Mouse (Mus musculus) forebrain, postnatal 0 days (tissue): Measurements from ENCODE around the gene Cadm2. TPM values are rescaled to one million over a fixed set of nuclear protein-coding genes. Genes with fewer than 3 reads are reported as not detected.
A peak's percentile ranks its signal among the peaks of the same experiment; 100 is the strongest.

ENCODE experiments used
- ATAC-seq: fragments of 200-750 bp; cut with Nextera tagmentation; 2 replicates; pipeline ENCODE4 v1.8.0; 2017; ENCODE audit warnings: mild to moderate bottlenecking, moderate library complexity
- DNase-seq: peaks from one replicate; pipeline ENCODE4 v3.0.0-alpha.2; 2015
- H3K27ac ChIP-seq: fragments of 300-500 bp; sonication (generic); 2 replicates; pipeline ENCODE4 v1.5.1; 2014; ENCODE audit warnings: low read depth, mild to moderate bottlenecking, antibody characterized with exemption, low read length, moderate library complexity, mixed read lengths
- H3K27me3 ChIP-seq: fragments of 300-500 bp; sonication (generic); 2 replicates; pipeline ENCODE4 v1.6.1; 2014; ENCODE audit warnings: mild to moderate bottlenecking, low read length, mixed read lengths; ENCODE audit not compliant: insufficient read depth
- H3K36me3 ChIP-seq: fragments of 300-500 bp; sonication (generic); 2 replicates; pipeline ENCODE4 v1.6.1; 2014; ENCODE audit warnings: mild to moderate bottlenecking, moderate library complexity; ENCODE audit not compliant: insufficient read depth
- H3K4me1 ChIP-seq: fragments of 300-500 bp; sonication (generic); 2 replicates; pipeline ENCODE4 v1.6.1; 2014; ENCODE audit warnings: antibody characterized with exemption; ENCODE audit not compliant: insufficient read depth
- H3K4me2 ChIP-seq: fragments of 300-500 bp; sonication (generic); 2 replicates; pipeline ENCODE4 v1.6.1; 2014; ENCODE audit warnings: low read depth, mild to moderate bottlenecking, moderate library complexity
- H3K4me3 ChIP-seq: fragments of 300-500 bp; sonication (generic); 2 replicates; pipeline ENCODE4 v1.5.1; 2014; ENCODE audit warnings: low read depth, low read length, mixed read lengths
- H3K9ac ChIP-seq: fragments of 300-500 bp; sonication (generic); 2 replicates; pipeline ENCODE4 v1.6.1; 2014; ENCODE audit warnings: mild to moderate bottlenecking
- H3K9me3 ChIP-seq: fragments of 300-500 bp; sonication (generic); 2 replicates; pipeline ENCODE4 v1.6.1; 2016; ENCODE audit warnings: low read length
- CTCF ChIP-seq: sonication (generic); IDR thresholded peaks from 2 replicates; pipeline ENCODE4 v1.5.1; 2016; ENCODE audit warnings: antibody characterized with exemption, control low read depth, low read depth
- WGBS: fragments of 180-500 bp; shearing (Covaris S2); extraction: QIAGEN DNeasy Blood & Tissue Kit; methylation state at CpG from one replicate; pipeline ENCODE4 v1.1.7; 2014; 5-methylcytosine and 5-hydroxymethylcytosine counted together
- polyA plus RNA-seq: library from polyadenylated mRNA; unstranded; fragments of >200 nt; fragmentation: Nextera tagmentation; extraction: Ambion mirVana; gene quantifications from 2 replicates; pipeline ENCODE4 v1.2.1, GENCODE M21; 2015
- total RNA-seq: library from RNA; depleted of rRNA; stranded (reverse); fragments of >200 nt; gene quantifications from 2 replicates; pipeline ENCODE4 v1.2.3, GENCODE M21; 2014

The Cadm2 gene
- total and polyA plus RNA-seq, 2 experiments from 2014 or later = 58.9 to 63.3 TPM

DNA sequence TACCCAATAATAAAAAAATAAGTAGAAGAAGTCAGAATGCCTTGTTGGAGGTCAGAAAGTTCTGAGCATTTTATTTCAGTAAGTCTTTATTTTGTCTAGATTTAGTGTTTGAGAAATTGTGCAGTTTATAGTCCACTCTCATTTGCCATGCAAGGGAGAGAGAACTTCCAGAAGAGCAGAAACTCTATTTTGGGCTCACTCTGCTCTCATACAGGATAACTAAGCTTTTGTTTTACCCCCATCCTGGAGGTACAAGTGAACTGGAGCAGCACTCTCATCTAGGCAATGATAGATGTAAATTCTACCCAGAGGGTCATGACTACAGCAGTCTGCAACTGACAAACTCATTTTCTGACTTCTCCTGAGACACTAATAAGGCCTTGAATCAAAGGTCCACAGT is 925.9 kb downstream of the Cadm2 start:
- H3K27ac ChIP-seq = no peak overlapping the region
- no peak for TF ChIP-seq CTCF
- no peaks in the 10 kb centered on the region for H3K9me3 ChIP-seq
- peak; percentile 1 for DNase-seq
- H3K4me3 ChIP-seq = no peak overlapping the region
- no peaks in the 10 kb centered on the region for H3K36me3 ChIP-seq
- no peaks in the 10 kb centered on the region for H3K4me1 ChIP-seq
- no peak overlapping the region for H3K4me2 ChIP-seq
- ATAC-seq = no peak
- H3K27me3 ChIP-seq = no peaks in the 10 kb centered on the region
- H3K9ac ChIP-seq = no peak overlapping the region

DNA sequence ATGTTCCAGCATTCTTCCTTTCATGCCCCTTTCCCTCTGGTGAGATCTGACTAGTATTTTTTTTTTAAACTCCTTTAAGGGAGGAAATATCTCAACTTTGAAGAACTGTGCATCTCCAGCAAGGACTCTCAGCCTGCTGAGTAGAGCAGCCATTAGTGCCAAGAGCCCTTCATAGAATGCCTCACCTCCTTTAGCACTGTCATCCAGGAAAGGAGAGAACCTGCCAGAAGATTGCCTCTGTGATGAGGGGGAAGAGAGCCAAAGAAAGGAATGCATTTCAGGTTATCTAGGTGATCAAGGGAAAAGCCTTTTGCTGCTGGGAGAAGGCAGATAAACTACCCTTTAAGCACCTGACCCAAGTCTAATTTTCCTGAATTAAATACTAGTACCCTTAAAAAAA is 943.5 kb downstream of the Cadm2 start:
- Histone ChIP-seq H3K4me3 (no peak overlapping the region), H3K4me2 (no peak overlapping the region), H3K4me1 (no peaks in the 10 kb centered on the region), H3K27ac (no peak overlapping the region), H3K9me3 (no peaks in the 10 kb centered on the region), H3K27me3 (no peaks in the 10 kb centered on the region), H3K9ac (no peak overlapping the region), H3K36me3 (no peaks in the 10 kb centered on the region)
- no peak for TF ChIP-seq CTCF
- DNase-seq = no peak
- no peak for ATAC-seq

DNA sequence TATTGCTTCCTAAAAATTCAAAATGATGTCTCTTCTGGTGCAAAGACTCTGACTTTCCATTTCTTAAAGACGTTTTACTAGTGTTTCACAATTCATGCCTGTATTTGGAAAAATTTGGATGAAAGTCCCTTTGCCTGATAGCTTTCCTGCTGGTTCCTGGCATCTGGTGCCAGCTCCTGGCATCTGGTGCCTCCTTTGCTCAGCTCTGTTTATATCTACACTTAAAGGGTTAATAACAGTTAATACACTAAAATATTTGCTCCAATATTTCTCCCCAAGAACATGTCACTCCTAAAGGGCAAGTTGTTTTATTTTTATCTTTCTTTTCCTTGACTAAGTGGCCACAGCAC is 969.7 kb downstream of the Cadm2 start:
- no peaks in the 10 kb centered on the region for H3K27me3 ChIP-seq
- H3K4me2 ChIP-seq = no peak overlapping the region
- ATAC-seq (no peak), DNase-seq (no peak)
- no peak overlapping the region for H3K27ac ChIP-seq
- 45% methylated on average over 1 of the region's 1 CpGs for WGBS
- TF ChIP-seq CTCF = no peak
- H3K4me1 ChIP-seq = no peaks in the 10 kb centered on the region; the same call in 1 of the 2 replicates
- H3K9ac ChIP-seq = no peak overlapping the region
- H3K36me3 ChIP-seq = no peaks in the 10 kb centered on the region
- H3K9me3 ChIP-seq = no peaks in the 10 kb centered on the region
- H3K4me3 ChIP-seq = no peak overlapping the region

DNA sequence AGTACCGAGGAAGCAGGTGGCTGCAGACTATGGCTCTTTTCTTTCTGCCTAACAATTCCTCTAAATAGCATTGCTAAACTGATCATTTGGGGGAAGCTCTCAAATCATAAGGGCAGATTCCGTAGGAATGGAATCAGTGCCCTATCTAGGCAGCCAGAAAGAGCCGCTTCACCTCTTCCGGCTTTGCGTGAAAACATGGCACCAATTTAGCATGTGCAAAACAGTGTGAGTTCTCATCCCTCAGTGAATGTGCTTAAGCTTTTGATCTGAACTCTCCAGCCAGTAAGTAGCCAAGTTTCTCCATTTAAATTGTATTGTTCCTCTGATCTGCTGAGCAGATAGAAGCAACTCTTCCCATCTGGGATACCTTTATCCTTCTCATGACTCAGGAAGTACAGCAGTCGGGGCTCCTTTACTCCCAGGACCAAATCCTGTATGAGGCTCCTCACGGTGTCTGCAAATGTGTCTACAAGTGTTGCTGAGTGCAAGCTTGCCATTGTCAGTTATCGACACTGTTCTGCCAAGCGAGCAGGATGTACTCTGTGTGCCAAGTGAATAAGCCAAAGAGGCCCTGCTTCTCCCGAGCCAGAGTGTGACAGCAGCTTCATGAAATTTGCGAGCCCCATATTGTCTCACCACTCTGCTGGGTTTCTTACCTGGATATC is 970.2 kb downstream of the Cadm2 start:
- DNase-seq = peak; percentile 66
- H3K27ac ChIP-seq = no peak overlapping the region
- no peaks in the 10 kb centered on the region for H3K36me3 ChIP-seq
- H3K4me2 ChIP-seq = no peak overlapping the region
- H3K9ac ChIP-seq = no peak overlapping the region
- no peak overlapping the region for H3K4me3 ChIP-seq
- TF ChIP-seq CTCF = no peak
- H3K4me1 ChIP-seq = no peaks in the 10 kb centered on the region; the same call in 1 of the 2 replicates
- H3K9me3 ChIP-seq = no peaks in the 10 kb centered on the region
- H3K27me3 ChIP-seq = no peaks in the 10 kb centered on the region
- 55% methylated on average over 11 of the region's 11 CpGs for WGBS
- ATAC-seq = peak; percentile 93

DNA sequence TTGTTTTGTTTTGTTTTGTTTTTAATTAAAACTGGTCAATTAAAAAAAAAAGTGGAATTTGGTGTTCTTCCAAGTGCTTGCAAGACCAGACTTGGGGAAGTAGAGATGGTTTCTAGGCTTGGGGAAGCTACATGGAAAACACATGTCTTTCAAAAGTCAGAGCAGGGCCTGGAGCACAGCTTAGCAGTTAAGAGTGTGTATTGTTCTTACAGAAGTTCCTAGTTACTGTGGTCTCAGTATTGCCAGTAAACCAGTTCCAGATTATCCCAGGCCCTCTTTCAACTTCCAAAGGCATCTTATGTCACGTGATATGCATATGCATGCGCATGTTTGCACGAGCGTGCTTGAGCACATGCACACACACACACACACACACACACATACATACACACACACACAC is 972.9 kb downstream of the Cadm2 start:
- Histone ChIP-seq H3K4me1 (no peaks in the 10 kb centered on the region; the same call in 1 of the 2 replicates), H3K9ac (no peak overlapping the region), H3K4me2 (no peak overlapping the region), H3K36me3 (no peaks in the 10 kb centered on the region), H3K9me3 (no peaks in the 10 kb centered on the region), H3K27ac (no peak overlapping the region), H3K4me3 (no peak overlapping the region), H3K27me3 (no peaks in the 10 kb centered on the region)
- ATAC-seq = no peak
- TF ChIP-seq CTCF = no peak
- WGBS = 80% methylated on average over 4 of the region's 4 CpGs
- DNase-seq = no peak

DNA sequence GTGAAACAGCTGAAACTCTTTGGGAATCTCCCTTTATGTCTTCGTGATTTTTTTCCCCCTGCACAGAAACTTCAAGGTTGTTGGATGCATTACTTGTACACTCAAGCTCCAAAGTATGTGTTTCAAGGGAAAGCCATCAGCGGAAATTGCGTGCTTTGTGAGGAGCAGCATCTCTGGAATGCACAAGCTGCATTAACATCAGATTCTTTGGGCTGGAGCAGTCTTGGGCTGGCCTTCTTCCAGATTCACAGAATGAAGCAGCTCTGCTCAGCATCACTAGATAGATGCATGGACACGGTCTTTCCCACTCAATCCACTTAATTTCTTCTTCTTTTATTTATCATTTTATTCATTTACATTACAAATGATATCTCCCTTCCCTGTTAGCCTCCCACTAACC is 977.1 kb downstream of the Cadm2 start:
- Histone ChIP-seq H3K27ac (no peak overlapping the region), H3K4me2 (no peak overlapping the region), H3K4me1 (no peaks in the 10 kb centered on the region), H3K4me3 (no peak overlapping the region), H3K9ac (no peak overlapping the region), H3K9me3 (no peaks in the 10 kb centered on the region), H3K27me3 (no peaks in the 10 kb centered on the region), H3K36me3 (no peaks in the 10 kb centered on the region)
- ATAC-seq (no peak), DNase-seq (no peak)
- 49% methylated on average over 4 of the region's 4 CpGs for WGBS
- TF ChIP-seq CTCF = no peak

DNA sequence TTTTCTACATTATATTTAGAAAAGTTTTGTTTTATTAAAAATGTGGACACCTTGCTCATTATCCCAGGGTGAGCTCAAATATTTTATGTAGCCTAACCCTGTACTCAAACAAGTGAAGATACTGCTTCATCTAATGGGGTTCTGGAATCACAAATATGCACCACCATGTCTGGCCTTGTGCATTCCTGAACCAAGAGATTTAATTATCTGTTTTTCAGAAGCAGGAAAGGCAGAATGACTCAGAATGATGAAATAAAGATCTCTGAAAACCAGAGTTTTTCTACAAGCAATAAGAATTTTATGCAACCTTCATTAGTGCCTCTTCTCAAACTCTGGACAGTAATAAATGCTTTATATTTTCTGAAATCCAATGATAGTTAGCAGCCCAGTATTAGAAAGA is 993.2 kb downstream of the Cadm2 start:
- DNase-seq = no peak
- no peak for ATAC-seq
- no peak overlapping the region for H3K4me2 ChIP-seq
- H3K9ac ChIP-seq = no peak overlapping the region
- H3K36me3 ChIP-seq = no peaks in the 10 kb centered on the region
- no peak overlapping the region for H3K4me3 ChIP-seq
- TF ChIP-seq CTCF = no peak
- H3K27me3 ChIP-seq = no peaks in the 10 kb centered on the region
- H3K27ac ChIP-seq = no peak overlapping the region
- no peaks in the 10 kb centered on the region for H3K9me3 ChIP-seq
- no peaks in the 10 kb centered on the region for H3K4me1 ChIP-seq
